ENCODE assay signal across 8 mouse cellular contexts in genomic region chr5:92348794-92349413, GRCm38 (mm10). TPM values are rescaled to one million over a fixed set of nuclear protein-coding genes. Genes with fewer than 3 reads are reported as not detected.
DNase-seq lines count a peak whose midpoint lies in the region; ATAC-seq and TF ChIP-seq lines count a peak whose summit lies in the region.

Gene Cxcl10, minus strand, starts transcription at chr5:92348889.

- no peaks in the 10 kb centered on the region for H3K27me3 ChIP-seq in intestine, embryonic 14.5 days (replicated peaks; ENCODE audit: control insufficient read depth, insufficient read depth, low read length)
- no peaks in the 10 kb centered on the region for H3K27me3 ChIP-seq in liver, embryonic 14.5 days (ENCODE audit: control insufficient read depth, insufficient read depth, low read length)

- peak within 1 kb of the TSS; percentile 23 for H3K4me3 ChIP-seq in left cerebral cortex, adult 2 months
- H3K4me3 ChIP-seq in bone marrow macrophage, adult 2 months (ENCODE audit: insufficient read depth, low read length): peak within 1 kb of the TSS; percentile 48
- peak within 1 kb of the TSS; percentile 28; the same call in 1 of the 2 replicates for H3K4me3 ChIP-seq in intestine, embryonic 14.5 days (ENCODE audit: low read depth, low read length)
- H3K4me3 ChIP-seq in liver, embryonic 14.5 days (ENCODE audit: insufficient read depth in 1 of 2, low read depth in 2 of 2, low read length in 2 of 2): no peak within 1 kb of the TSS; a peak in 1 of 4 replicates

- no peak for TF ChIP-seq CTCF in left cerebral cortex, adult 2 months (IDR thresholded peaks at IDR 0.05)
- TF ChIP-seq CTCF in bone marrow macrophage, adult 2 months (IDR thresholded peaks at IDR 0.05; ENCODE audit: low read depth, low read length): no peak
- no peak for TF ChIP-seq CTCF in liver, embryonic 14.5 days (IDR thresholded peaks at IDR 0.05; ENCODE audit: low read depth)

- no peak within 1 kb of the TSS for H3K9ac ChIP-seq in intestine, embryonic 14.5 days (ENCODE audit: low read length)
- H3K9ac ChIP-seq in liver, embryonic 14.5 days (replicated peaks): no peak within 1 kb of the TSS

- 10% methylated on average over 14 of the region's 14 CpGs for WGBS in intestine, embryonic 14.5 days
- 14% methylated on average over 14 of the region's 14 CpGs for WGBS in liver, embryonic 14.5 days (ENCODE audit: insufficient replicate concordance)

- peaks cover 20% of the 10 kb centered on the region for H3K4me1 ChIP-seq in bone marrow macrophage, adult 2 months (ENCODE audit: control insufficient read depth, insufficient read depth, low read length)
- 0 out of 2 replicates have a peak, but pooled peaks cover 7% of the 10 kb centered on the region for H3K4me1 ChIP-seq in intestine, embryonic 14.5 days (replicated peaks; ENCODE audit: control insufficient read depth, insufficient read depth, low read length)
- peaks cover 2 to 17% of the 10 kb centered on the region in 2 experiments; a peak in 2 of 4 replicates for H3K4me1 ChIP-seq in liver, embryonic 14.5 days (replicated peaks; ENCODE audit: control insufficient read depth in 2 of 2, insufficient read depth in 2 of 2, low read length in 1 of 2)

- ATAC-seq in intestine, embryonic 14.5 days (replicated peaks; ENCODE audit: low FRiP score, low TSS enrichment, low read depth): peak; percentile 84
- ATAC-seq in liver, embryonic 14.5 days (ENCODE audit: insufficient read depth): peak; percentile 80

- H3K36me3 ChIP-seq in intestine, embryonic 14.5 days (ENCODE audit: control insufficient read depth, insufficient read depth, low read length): no peaks in the 10 kb centered on the region
- no peaks in the 10 kb centered on the region for H3K36me3 ChIP-seq in liver, embryonic 14.5 days (replicated peaks; ENCODE audit: control insufficient read depth, insufficient read depth, low read depth)

- no peak for TF ChIP-seq POLR2A in bone marrow macrophage, adult 2 months (IDR thresholded peaks at IDR 0.05; ENCODE audit: borderline replicate concordance, low read depth, low read length)

- H3K4me2 ChIP-seq in intestine, embryonic 14.5 days (ENCODE audit: low read length): peak within 1 kb of the TSS; percentile 58
- H3K4me2 ChIP-seq in liver, embryonic 14.5 days (ENCODE audit: low read depth): peak within 1 kb of the TSS; percentile 31

- intact Hi-C loops in left cerebral cortex, adult 2 months (cut with DNase I): no loop called here

- peak in 1 of 2 experiments; percentile 15 for DNase-seq in left cerebral cortex, adult 2 months (ENCODE audit: extremely low spot score in 1 of 2, low spot score in 2 of 2)
- DNase-seq in left cerebral cortex, adult 11 months (ENCODE audit: low spot score): no peak
- DNase-seq in forelimb bud, embryonic 11.5 days (ENCODE audit: low read depth, low spot score): peak; percentile 41
- peak; percentile 74 for DNase-seq in intestine, embryonic 14.5 days (ENCODE audit: low spot score)
- peak; percentile 68 to 86 (median 70) for DNase-seq in liver, embryonic 14.5 days (ENCODE audit: low read depth in 3 of 3, low spot score in 3 of 3)
- DNase-seq in naive thymus-derived CD4-positive, alpha-beta T cell, adult 2 months (ENCODE audit: low read depth): peak; percentile 75
- peak; percentile 67 for DNase-seq in thymus, postnatal 14 days

- no peak within 1 kb of the TSS for H3K27ac ChIP-seq in left cerebral cortex, adult 2 months
- H3K27ac ChIP-seq in bone marrow macrophage, adult 2 months (ENCODE audit: insufficient read depth, low read depth, low read length): no peak within 1 kb of the TSS
- no peak within 1 kb of the TSS for H3K27ac ChIP-seq in intestine, embryonic 14.5 days (ENCODE audit: low read depth)
- no peak within 1 kb of the TSS for H3K27ac ChIP-seq in liver, embryonic 14.5 days

- H3K9me3 ChIP-seq in intestine, embryonic 14.5 days (ENCODE audit: control insufficient read depth, low read length): no peaks in the 10 kb centered on the region
- no peaks in the 10 kb centered on the region for H3K9me3 ChIP-seq in liver, embryonic 14.5 days (ENCODE audit: control insufficient read depth, low read length)

- no peak for TF ChIP-seq EP300 in liver, embryonic 14.5 days (IDR thresholded peaks at IDR 0.05; ENCODE audit: low read depth)

RNA-seq across cellular contexts. Expression of gene Cxcl10, which starts in this region (rescaled TPM):
- total RNA-seq in left cerebral cortex, adult 2 months (2021): not detected
- polyA plus RNA-seq in bone marrow macrophage, adult 2 months (2012; ENCODE audit: insufficient read depth, insufficient read length, missing spikeins): 30.4 and 32.0 TPM in 2 replicates
- polyA plus RNA-seq in intestine, embryonic 14.5 days (2014; fragmentation: Nextera tagmentation; extraction: Ambion mirVana): 1.9 and 3.3 TPM in 2 replicates
- 7.8 and 10.0 TPM in 2 replicates for polyA plus RNA-seq in liver, embryonic 14.5 days (2012; rRNA removed)
- 4.8 and 6.0 TPM in 2 replicates for polyA plus RNA-seq in liver, embryonic 14.5 days (2014; fragmentation: Nextera tagmentation; extraction: Ambion mirVana)

Comparison
In these comparisons a context has a peak if more than half of its experiments do, and no peak if none do; other contexts are left out.
1. H3K4me3 ChIP-seq: peak in left cerebral cortex, adult 2 months (single experiment), bone marrow macrophage, adult 2 months (single experiment) and intestine, embryonic 14.5 days (single experiment); none in liver, embryonic 14.5 days (0 of 2).